Mouse (Mus musculus): ENCODE data around the gene Rasl10a. TPM values are rescaled to one million over a fixed set of nuclear protein-coding genes. Genes with fewer than 3 reads are reported as not detected.
A peak's percentile ranks its signal among the peaks of the same experiment; 100 is the strongest.
"Not testable (repeated sequence)": the region's sequence is repeated elsewhere in the genome, so short reads cannot be mapped to it uniquely, and the experiment has no call there.

Gene Rasl10a
- total RNA-seq, 4 experiments from 2014 or later = not detected

- no peak for DNase-seq (ENCODE audit: low spot score in 2 of 2)
Observed at GRCm38 (mm10) chr11:5074882-5075281, 17.0 kb downstream of the Rasl10a start.

DNA sequence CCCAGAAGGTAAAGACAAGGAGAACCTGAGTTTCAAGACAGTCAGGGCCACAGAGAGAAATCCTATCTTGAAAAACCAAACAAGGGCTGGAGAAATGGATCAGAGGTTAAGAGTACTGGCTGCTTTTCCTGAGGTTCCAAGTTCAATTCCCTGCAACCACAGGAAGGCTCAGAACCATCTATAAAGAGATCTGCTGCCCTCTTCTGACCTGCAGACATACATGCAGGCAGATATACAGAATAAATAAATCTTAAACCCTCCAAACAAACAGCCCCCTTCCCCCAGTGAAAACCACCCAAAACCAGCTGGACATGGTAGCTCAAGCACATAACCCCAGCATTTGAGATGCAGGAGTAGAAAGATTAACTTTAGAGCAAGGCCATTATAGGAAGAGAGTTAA is 17.8 kb downstream of the Rasl10a start:
- DNase-seq (ENCODE audit: low spot score in 2 of 2) = no peak

- DNase-seq (ENCODE audit: low spot score in 2 of 2) = not testable (repeated sequence)
Observed at GRCm38 (mm10) chr11:5076843-5077242, 18.9 kb downstream of the Rasl10a start.

DNA sequence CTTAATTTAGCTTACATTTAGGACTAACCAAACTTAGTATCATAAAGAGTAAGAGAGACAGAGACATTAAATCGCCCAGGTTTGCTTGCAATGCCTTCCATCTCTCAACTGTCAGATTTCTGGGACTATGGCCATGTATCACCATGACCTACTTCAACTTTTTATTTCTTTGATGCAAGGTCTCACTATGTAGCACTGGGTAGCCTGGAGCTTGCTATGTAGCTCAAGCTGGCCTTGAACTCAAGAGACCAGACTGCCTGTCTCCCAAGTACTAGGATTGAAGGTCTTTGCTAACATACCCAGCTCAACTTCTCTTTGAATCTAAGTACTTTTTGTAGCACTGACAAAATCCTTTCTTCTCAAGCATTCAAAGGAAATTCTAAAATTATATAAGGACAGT is 31.2 kb downstream of the Rasl10a start:
- DNase-seq (ENCODE audit: low spot score in 2 of 2) = no peak

DNA sequence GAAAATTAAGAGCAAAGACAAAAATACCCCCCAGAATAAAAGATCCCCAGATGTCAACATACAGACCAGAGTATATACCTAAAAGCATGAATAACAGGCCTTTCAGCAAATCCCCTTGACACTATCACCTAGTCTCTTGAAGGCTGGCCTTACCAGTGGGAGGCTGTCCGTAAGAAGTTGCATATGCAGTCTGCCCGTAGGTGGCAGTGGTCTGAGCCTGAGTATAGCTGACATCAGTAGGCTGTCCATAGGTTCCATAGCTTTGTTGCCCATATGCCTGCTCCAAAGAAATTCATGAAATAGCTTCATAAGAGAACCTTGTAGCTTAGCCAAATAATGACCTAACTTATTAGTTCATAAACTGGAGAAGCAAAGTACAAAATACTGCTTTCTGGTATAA is 33.8 kb downstream of the Rasl10a start:
- no peak for DNase-seq (ENCODE audit: low spot score in 2 of 2)

GRCm38 (mm10) chr11:5095877-5096276 is 37.9 kb downstream of the Rasl10a start:
- DNase-seq (ENCODE audit: low spot score in 2 of 2) = no peak

- no peak for DNase-seq (ENCODE audit: low spot score in 2 of 2)
Observed at GRCm38 (mm10) chr11:5096480-5097020, 38.6 kb downstream of the Rasl10a start.

GRCm38 (mm10) chr11:5098035-5098735 is 40.3 kb downstream of the Rasl10a start:
- DNase-seq (ENCODE audit: low spot score in 2 of 2) = no peak

DNA sequence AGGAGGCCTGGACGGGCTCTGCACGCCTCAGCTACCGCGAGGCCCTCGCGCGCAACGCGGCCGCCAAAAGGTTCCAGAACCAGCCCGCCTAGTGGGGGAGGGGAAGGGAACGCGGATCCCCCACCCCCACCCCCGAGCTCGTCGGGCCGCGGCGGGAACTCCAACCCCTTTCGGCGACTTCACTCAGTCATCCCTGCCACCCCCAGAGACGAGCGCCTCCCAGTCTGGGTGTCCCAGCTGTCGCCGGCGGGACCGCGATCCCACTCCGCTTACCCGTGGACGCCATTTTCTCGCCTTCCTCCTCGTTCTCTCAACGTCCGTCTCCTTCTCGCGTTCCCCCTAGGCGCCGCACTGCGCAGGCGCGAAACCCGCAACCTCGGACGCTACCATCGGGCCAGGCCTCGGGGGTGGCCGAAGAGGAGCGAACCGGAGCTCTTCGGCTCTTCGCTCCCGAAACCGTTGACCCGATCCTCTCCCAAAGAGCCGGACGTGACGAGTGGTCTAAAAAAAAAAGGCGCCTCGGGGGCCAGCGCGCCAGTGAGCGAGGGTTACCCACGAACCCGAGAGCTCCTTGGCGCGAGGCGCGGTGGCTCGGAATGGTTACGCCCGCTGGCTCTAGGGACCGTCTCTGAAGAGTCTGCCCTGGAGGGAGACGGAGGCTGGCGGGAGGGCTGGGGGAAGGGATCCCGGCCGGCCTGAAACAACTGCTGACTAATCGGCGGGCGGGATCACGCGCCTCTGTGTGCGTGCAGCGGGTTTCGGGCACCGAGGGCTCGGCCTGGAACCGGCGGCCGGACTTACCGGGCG is 41.0 kb downstream of the Rasl10a start, which contains the start of the genes Rhbdd3 and Ewsr1:
Gene Rhbdd3 (plus strand): TSS at position 191 of the 807 bp plus-strand sequence.
Gene Ewsr1 (minus strand): TSS at position 531 of the 807 bp plus-strand sequence.
- DNase-seq (ENCODE audit: low spot score in 2 of 2) = peak; percentile 95 to 96

- DNase-seq (ENCODE audit: low spot score in 2 of 2) = peak; percentile 67 to 76
Observed at GRCm38 (mm10) chr11:5099576-5100183, 41.8 kb downstream of the Rasl10a start.

- no peak for DNase-seq (ENCODE audit: low spot score in 2 of 2)
Observed at GRCm38 (mm10) chr11:5100283-5100682, 42.4 kb downstream of the Rasl10a start.

DNA sequence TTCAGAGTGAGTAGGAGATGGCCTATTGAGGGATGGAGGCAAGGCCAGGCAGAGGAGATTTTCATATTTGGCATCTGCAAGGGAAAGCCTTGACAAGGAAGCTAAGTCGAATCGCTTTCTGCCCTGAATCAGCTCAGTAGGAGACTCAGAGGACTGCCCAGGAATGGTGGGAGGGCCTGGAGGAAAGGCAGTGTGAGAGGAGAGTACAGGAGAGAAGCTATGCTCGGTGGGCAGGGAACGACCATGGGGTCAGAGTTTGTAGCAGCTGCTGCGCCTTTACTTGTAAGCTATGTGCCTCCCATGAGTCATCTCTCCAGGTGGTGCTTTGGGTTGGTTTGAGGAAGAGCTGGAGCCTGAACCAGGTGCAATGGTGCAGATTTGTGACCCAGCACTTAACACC is 42.9 kb downstream of the Rasl10a start:
- DNase-seq (ENCODE audit: low spot score in 2 of 2) = no peak

DNA sequence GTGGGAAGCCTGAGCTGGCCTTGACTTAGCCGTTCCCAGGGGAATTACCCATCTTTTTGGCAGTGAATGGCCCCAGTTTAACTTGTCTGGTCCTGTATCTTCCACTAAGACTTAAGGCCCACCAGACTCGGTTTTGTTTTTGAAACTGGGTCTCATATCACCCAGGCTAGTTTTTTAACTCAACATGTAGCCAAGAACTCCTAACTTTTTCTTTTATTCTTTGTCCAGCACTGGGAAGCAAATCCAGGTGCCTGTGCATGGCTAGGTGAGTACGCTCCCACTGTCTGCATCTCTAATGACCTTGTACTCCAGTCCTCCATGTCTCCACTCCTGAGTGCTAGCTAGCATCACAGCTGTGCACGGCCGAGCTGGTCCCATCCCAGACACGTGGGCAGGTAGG is 43.7 kb downstream of the Rasl10a start:
- DNase-seq (ENCODE audit: low spot score in 2 of 2) = no peak

GRCm38 (mm10) chr11:5102384-5102783 is 44.5 kb downstream of the Rasl10a start:
- no peak for DNase-seq (ENCODE audit: low spot score in 2 of 2)

DNA sequence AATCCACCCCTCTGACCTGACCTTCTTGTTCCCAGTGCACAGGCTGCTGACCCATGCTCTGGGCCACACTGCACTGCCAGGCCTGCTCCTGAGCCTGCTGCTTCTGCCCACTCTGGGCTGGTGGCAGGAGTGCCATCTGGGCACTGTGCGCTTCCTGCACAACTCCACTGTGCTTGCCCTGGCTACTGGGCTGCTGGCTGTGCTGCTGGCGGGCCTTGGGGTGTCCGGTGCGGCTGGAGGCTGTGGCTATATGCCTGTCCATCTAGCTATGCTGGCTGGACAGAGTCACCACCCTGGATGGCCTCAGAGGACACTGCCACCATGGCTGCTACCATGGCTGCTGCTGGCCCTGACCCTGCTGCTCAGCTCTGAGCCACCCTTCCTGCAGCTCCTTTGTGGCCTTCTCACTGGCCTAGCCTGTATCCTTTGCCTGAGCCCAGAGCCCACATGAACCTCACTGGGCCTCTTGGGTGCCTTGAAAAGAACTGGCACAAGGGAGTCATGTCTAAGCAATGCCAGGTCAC is 46.1 kb downstream of the Rasl10a start:
- no peak for DNase-seq (ENCODE audit: low spot score in 2 of 2)

DNA sequence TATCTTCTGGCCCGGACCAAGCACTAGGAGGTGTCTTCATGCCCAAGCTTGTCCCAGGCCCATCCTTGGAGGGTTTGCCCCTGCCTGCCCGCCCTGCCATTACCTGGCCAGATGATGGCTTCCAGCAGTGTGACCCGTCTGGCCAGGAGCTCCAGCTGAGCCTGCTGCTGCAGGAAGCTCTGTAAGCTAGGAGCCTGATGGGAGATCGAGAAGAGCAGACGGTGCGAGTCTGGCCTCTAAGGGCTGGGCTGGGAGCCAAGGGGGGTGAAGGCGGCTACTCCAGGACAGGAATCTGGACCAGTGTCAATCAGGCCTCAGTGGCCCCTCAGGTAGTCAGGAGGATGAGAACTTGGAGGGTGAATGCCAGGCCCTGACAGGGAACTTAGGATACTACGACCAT is 51.5 kb downstream of the Rasl10a start:
- DNase-seq (ENCODE audit: low spot score in 2 of 2) = no peak

Small RNAs within 50 kb of the gene (microRNA-seq; reads per million reads assigned to microRNA genes)
- gene Gm47296 = not detected

Other genes starting within 250 kb of the Rasl10a start
- gene Nf2, start 208.6 kb upstream of the Rasl10a start, total RNA-seq (2022) = 10 to 100 TPM; 52.9 to 62.2 (median 56.1) TPM
- 1 to 10 TPM in 1 of 4 experiments, under 1 TPM in 3; 0.29 to 1.1 (median 0.71) TPM for gene Nipsnap1, start 184.2 kb upstream of the Rasl10a start, total RNA-seq (2022)
- 10 to 100 TPM; 14.0 to 16.3 (median 15.3) TPM for gene Thoc5, start 162.8 kb upstream of the Rasl10a start, total RNA-seq (2022)
- not detected for gene Nefh, start 110.1 kb upstream of the Rasl10a start, total RNA-seq (2022)
- gene Ap1b1, start 71.3 kb upstream of the Rasl10a start, total RNA-seq (2022) = 10 to 100 TPM; 33.1 to 38.3 (median 37.8) TPM
- 1 to 10 TPM; 2.4 to 3.8 (median 3.1) TPM for gene Gas2l1, start 7.2 kb downstream of the Rasl10a start, total RNA-seq (2022)
- 10 to 100 TPM; 33.1 to 43.7 (median 34.2) TPM for gene Rhbdd3, start 40.8 kb downstream of the Rasl10a start, total RNA-seq (2022)
- gene Ewsr1, start 41.1 kb downstream of the Rasl10a start, total RNA-seq (2022) = 10 to 100 TPM; 55.1 to 68.1 (median 64.3) TPM
- gene Emid1, start 94.1 kb downstream of the Rasl10a start, total RNA-seq (2022) = 1 to 10 TPM; 5.5 to 9.6 (median 8.4) TPM
- gene Kremen1, start 203.4 kb downstream of the Rasl10a start, total RNA-seq (2022) = 10 to 100 TPM; 41.4 to 55.8 (median 48.8) TPM